Mouse (Mus musculus): Measurements from ENCODE around the gene Slc8a2. TPM values are rescaled to one million over a fixed set of nuclear protein-coding genes. Genes with fewer than 3 reads are reported as not detected.
A peak's percentile ranks its signal among the peaks of the same experiment; 100 is the strongest.

Slc8a2 gene
- 1.1 and 1.4 TPM in 2 replicates for polyA plus RNA-seq (2015; fragmentation: Nextera tagmentation; extraction: Ambion mirVana)

DNA sequence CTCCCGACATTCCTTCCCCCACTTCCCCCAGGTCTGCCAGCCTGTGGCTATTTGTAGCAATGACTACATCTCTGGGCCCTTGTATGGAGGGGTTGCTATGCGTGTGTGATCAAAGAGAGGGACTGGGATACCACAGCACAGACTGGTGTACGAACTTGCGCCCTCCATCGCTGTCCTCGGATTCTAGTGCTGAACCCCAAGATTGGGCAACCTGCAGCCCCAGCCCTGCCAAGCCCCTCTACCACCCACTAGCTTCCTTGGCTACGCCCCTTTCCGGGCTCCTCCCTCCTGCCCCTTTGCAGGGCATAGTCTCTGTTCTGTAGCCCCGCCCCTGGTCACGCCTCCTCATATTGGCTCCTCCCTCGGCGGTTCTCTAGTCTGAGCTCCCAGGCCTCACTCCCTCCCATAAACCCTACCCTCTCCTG, at the start of gene Slc8a2:
TSS of gene Slc8a2 (plus strand) at position 406 of the 425 bp plus-strand sequence.
- Histone ChIP-seq H3K9me3 (no peaks in the 10 kb centered on the region), H3K9ac (peak within 1 kb of the TSS; percentile 86), H3K36me3 (peaks cover 20% of the 10 kb centered on the region), H3K27me3 (no peaks in the 10 kb centered on the region), H3K27ac (replicated peaks) (peak within 1 kb of the TSS; percentile 85), H3K4me1 (replicated peaks) (peaks cover 57% of the 10 kb centered on the region), H3K4me2 (peak within 1 kb of the TSS; percentile 74), H3K4me3 (peak within 1 kb of the TSS; percentile 58)
- ATAC-seq (ENCODE audit: low read depth), result peak; percentile 89
- WGBS, result 2% methylated on average over 12 of the region's 12 CpGs

DNA sequence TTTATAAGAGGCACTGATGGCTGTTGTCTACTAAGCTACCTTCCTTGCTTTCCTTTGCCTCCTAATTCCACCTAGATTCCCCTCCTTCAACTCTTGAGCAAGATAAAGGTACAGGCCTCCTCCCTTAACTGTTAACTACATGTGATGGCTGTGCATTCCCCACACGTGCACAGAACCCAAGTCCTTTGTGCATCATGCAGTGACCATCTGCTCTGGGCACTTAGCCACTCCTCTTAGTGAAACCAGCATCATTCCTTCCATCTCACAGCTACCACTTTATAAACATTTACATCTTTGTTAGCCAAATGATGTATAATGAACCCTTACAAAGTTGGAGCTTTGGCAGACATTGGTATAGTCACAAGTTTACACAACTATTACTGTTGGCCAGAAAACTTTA, 49.7 kb upstream of the Slc8a2 start:
- no peak for ATAC-seq (ENCODE audit: low read depth)
- no peak overlapping the region for H3K9ac ChIP-seq
- no peaks in the 10 kb centered on the region for H3K4me1 ChIP-seq (replicated peaks)
- H3K9me3 ChIP-seq, result no peaks in the 10 kb centered on the region
- H3K36me3 ChIP-seq, result no peaks in the 10 kb centered on the region
- peaks cover 7% of the 10 kb centered on the region; the same call in 1 of the 2 replicates for H3K27me3 ChIP-seq
- no peak overlapping the region for H3K27ac ChIP-seq (replicated peaks)
- H3K4me2 ChIP-seq, result no peak overlapping the region
- H3K4me3 ChIP-seq, result no peak overlapping the region
- 65% methylated on average over 1 of the region's 1 CpGs for WGBS

DNA sequence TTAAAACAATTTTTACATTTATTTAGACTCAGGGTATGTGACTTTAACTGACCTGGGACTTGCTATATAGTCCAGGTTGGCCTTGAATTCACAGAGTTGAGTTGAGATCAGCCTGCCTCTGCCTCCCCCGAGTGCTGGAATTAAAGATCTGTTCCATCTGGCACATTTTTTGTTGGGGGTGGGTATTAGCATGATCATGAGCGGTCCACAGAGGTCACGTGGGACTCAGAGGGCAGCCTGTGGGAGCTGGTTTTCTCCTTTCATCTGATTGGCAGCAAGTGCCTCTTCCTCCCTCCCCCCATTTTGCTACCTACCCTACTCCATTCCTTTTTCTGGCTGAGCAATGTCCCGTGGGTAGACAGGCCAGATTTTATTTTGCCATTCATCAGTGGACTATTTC, 49.0 kb upstream of the Slc8a2 start:
- H3K9ac ChIP-seq, result no peak overlapping the region
- 78% methylated on average over 4 of the region's 4 CpGs for WGBS
- ATAC-seq (ENCODE audit: low read depth), result no peak
- peaks cover 7% of the 10 kb centered on the region; the same call in 1 of the 2 replicates for H3K27me3 ChIP-seq
- H3K4me2 ChIP-seq, result no peak overlapping the region
- no peaks in the 10 kb centered on the region for H3K9me3 ChIP-seq
- no peaks in the 10 kb centered on the region for H3K36me3 ChIP-seq
- no peaks in the 10 kb centered on the region for H3K4me1 ChIP-seq (replicated peaks)
- no peak overlapping the region for H3K4me3 ChIP-seq
- no peak overlapping the region for H3K27ac ChIP-seq (replicated peaks)

DNA sequence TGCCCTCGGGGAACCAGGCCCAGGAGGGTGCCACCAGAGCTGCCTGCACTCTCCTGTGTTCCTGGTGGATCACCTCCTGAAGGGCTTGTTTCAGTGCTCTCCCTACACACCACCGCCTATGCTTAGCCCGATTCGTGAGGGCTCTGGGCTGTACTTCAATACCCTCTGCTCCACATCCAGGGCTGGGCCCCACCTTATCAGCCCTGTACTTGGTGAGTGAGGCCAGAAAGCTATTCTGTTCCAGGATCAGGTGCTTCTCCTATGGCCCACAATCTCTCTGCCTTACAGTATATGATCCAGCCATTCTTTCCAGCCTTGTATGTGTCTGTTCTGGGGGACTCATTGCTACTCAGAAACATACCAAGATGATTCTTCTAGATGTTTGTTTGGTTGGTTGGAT, 46.3 kb upstream of the Slc8a2 start:
- no peak overlapping the region for H3K27ac ChIP-seq (replicated peaks)
- peaks cover 7% of the 10 kb centered on the region; the same call in 1 of the 2 replicates for H3K27me3 ChIP-seq
- no peak overlapping the region for H3K4me3 ChIP-seq
- WGBS, result 61% methylated on average over 4 of the region's 4 CpGs
- no peak overlapping the region for H3K9ac ChIP-seq
- no peaks in the 10 kb centered on the region for H3K9me3 ChIP-seq
- H3K36me3 ChIP-seq, result no peaks in the 10 kb centered on the region
- no peaks in the 10 kb centered on the region for H3K4me1 ChIP-seq (replicated peaks)
- ATAC-seq (ENCODE audit: low read depth), result no peak
- H3K4me2 ChIP-seq, result no peak overlapping the region

DNA sequence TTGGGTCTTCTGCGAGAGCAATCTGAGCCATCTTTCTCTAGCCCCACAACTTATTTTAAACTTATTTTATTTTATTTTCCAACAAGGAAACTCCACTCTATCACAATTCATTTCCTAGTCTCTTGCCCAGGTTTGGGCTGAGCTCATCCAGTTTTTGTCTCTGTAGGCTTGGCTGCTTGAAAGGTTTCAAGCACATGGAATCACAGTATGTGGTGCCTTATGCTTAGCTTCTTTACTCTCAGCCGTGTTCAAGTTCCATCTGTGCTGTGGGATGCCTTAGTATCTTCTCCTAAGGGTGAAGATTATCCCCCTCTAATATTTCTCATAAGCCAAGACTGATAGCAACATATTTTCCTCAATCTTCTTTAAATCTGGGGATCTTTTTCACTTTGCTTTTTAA, 42.0 kb upstream of the Slc8a2 start:
- Histone ChIP-seq H3K36me3 (no peaks in the 10 kb centered on the region), H3K4me1 (replicated peaks) (no peaks in the 10 kb centered on the region), H3K4me3 (no peak overlapping the region), H3K9ac (no peak overlapping the region), H3K27ac (replicated peaks) (no peak overlapping the region), H3K27me3 (peaks cover 19% of the 10 kb centered on the region), H3K9me3 (no peaks in the 10 kb centered on the region), H3K4me2 (no peak overlapping the region)
- 73% methylated on average over 2 of the region's 2 CpGs for WGBS
- ATAC-seq (ENCODE audit: low read depth), result no peak

DNA sequence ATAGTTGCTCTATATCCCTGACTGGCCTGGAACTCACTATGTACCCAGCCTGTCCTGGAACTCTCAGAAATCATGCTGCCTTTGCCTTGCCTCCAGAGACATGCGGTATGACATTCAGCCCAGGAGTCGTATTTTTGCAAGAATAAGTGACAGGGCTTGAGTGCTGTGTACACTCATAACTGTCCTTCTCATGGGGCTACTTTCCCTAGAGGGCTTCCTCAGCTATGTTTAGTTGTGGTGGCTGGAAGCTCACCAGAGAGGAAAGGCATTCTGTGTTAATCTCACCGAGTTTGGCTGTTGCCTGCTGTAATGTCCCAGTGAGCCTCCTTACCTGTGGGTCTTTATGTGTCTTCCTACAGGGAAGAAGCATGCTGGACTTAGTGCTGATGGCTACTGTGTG, 35.0 kb upstream of the Slc8a2 start:
- Histone ChIP-seq H3K36me3 (no peaks in the 10 kb centered on the region), H3K9ac (no peak overlapping the region), H3K4me2 (no peak overlapping the region), H3K27ac (replicated peaks) (no peak overlapping the region), H3K27me3 (peaks cover 26% of the 10 kb centered on the region), H3K9me3 (no peaks in the 10 kb centered on the region), H3K4me1 (replicated peaks) (peaks cover 14% of the 10 kb centered on the region), H3K4me3 (no peak overlapping the region)
- no peak for ATAC-seq (ENCODE audit: low read depth)
- 68% methylated on average over 3 of the region's 3 CpGs for WGBS

DNA sequence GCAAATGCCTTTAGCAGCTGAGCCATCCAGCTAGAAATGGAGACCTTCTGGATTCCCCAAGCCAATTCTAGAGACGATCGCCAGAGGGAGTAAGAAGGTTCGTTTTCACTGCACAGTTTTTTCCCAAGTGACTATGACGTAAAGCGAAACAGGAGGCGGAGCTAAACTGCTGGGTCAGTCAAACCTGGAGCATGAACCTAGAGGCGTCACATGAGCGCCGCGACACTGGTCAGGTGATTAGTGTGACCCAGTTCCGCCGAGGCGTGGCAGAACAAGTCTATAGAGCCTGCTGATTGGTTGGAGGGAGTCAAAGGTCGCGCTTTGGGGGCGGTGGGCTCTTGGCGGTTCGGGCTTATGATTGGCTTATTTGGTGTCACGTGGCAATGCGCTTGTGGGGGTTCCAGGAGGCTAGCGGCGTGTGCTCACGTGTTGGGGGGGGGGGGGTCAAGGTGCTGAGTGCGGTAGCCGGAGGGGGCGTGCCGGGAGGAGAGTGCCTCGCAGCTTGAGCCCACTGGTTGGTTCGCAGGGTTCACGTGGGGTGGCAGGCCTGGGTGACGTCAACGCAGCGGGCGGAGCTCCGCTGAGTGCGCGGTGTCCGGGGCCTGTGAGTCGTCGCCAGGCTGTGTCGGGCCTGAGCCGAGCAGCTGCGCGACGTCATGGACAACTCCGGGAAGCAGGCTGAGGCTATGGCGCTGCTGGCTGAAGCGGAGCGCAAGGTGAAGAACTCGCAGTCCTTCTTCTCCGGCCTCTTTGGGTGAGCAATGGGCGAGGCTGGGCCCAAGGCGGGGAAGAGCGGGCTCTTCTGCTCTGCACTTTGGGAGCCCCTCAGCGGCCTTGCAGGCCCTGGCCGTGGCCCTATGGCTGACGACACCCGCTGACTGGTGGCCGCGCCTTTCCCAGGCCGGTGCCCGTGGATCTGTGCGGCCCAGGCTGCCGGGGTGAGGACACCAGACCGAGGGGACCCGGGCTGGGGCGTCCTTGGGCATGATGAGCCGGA, 31.3 kb upstream of the Slc8a2 start, which contains the start of gene Napa:
TSS of gene Napa (plus strand) at position 438 of the 997 bp plus-strand sequence.
- Histone ChIP-seq H3K36me3 (peaks cover 7% of the 10 kb centered on the region; the same call in 1 of the 2 replicates), H3K4me2 (peak within 1 kb of the TSS; percentile 98), H3K9ac (peak within 1 kb of the TSS; percentile 99), H3K4me3 (peak within 1 kb of the TSS; percentile 98), H3K9me3 (no peaks in the 10 kb centered on the region), H3K27me3 (peaks cover 13% of the 10 kb centered on the region), H3K4me1 (replicated peaks) (peaks cover 50% of the 10 kb centered on the region), H3K27ac (replicated peaks) (peak within 1 kb of the TSS; percentile 87)
- under 1% methylated on average over 67 of the region's 68 CpGs for WGBS
- ATAC-seq (ENCODE audit: low read depth), result peak; percentile 98

DNA sequence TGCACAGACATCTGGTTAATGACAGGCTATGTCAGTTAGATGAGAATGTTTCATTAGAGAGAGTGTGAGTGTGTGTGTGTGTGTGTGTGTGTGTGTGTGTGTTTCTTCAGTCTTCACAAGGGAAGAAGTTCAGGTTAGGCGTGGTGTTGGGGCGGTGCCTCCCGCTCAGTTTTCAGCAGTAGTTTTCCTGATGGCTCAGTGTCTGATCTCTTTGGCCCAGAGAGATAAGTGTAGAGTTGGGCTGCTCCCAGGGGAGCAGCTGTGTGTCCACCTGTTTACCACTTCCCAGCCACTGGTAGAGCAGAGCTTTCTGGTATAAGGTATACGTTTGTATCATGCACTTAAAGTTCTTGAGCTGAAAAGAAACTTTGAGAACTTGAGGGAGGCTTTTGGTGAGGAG, 29.7 kb upstream of the Slc8a2 start:
- 88% methylated on average over 4 of the region's 4 CpGs for WGBS
- Histone ChIP-seq H3K4me3 (peak overlapping the region; percentile 98), H3K27me3 (peaks cover 3% of the 10 kb centered on the region; the same call in 1 of the 2 replicates), H3K36me3 (peaks cover 11% of the 10 kb centered on the region; the same call in 1 of the 2 replicates), H3K27ac (replicated peaks) (no peak overlapping the region), H3K9me3 (no peaks in the 10 kb centered on the region), H3K4me2 (peak overlapping the region; percentile 98), H3K9ac (peak overlapping the region; percentile 99), H3K4me1 (replicated peaks) (peaks cover 66% of the 10 kb centered on the region)
- ATAC-seq (ENCODE audit: low read depth), result no peak

DNA sequence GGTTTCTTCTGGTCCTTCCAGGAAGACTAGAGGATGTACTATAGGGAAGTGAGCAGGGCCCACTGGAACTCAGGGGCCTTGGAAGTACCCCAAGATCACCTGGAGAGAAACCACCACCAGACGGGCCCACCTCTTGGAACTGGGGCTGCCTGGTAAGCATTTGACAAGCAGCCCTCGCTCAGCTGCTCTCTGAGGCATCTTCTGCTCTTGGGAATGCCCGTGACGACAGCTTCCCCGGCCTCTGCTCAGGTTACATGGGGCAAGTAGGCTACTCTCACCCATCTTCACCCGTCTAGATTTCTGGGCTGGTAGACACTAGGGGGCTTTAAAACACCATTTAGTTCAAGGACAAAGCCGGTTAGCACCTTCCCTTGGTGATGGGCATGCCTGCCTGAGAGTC, 28.5 kb upstream of the Slc8a2 start:
- Histone ChIP-seq H3K9ac (peak overlapping the region; percentile 59), H3K4me1 (replicated peaks) (peaks cover 71% of the 10 kb centered on the region), H3K27me3 (no peaks in the 10 kb centered on the region), H3K4me2 (no peak overlapping the region), H3K4me3 (no peak overlapping the region), H3K9me3 (no peaks in the 10 kb centered on the region), H3K36me3 (peaks cover 20% of the 10 kb centered on the region; the same call in 1 of the 2 replicates), H3K27ac (replicated peaks) (no peak overlapping the region)
- no peak for ATAC-seq (ENCODE audit: low read depth)
- 79% methylated on average over 7 of the region's 7 CpGs for WGBS

DNA sequence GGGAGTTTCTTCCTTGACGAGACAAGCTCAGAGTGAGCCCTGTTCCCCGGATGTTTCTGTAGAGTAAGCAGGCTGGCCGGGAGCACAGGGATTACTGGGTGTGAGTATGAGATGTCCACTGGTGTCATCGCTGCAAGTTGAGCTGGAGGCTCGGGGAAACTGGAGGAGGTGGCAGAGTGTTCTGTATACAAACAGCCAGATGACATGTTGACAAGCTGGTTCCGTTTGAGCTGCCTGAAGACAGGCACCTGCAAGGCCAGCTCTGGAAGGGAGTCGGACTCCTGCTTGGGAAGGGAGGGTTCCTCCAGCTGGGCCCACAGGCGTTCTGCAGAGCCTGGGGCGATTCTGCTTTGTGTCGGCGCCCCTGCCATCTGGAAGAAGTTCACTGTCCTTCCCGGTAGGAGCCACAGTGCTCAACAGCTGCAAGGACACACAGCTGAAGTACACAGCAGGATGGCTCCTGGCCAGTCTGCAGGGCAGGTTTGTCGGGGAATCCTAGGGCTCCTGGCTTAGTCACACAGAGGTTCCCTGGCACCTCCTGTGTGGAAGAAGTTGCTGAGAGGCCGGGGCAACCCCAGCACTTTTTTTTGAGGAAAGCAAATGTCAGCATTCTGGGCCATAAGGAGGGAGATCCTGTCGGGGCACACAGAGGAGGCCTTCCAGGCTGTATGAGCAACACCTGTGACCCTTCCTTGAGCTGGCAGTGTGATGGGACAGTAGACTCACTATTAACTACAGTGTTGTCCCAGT, 27.7 kb upstream of the Slc8a2 start:
- 66% methylated on average over 15 of the region's 15 CpGs for WGBS
- Histone ChIP-seq H3K4me1 (replicated peaks) (peaks cover 71% of the 10 kb centered on the region), H3K9ac (peak overlapping the region; percentile 59), H3K27me3 (no peaks in the 10 kb centered on the region), H3K4me3 (no peak overlapping the region), H3K36me3 (peaks cover 20% of the 10 kb centered on the region; the same call in 1 of the 2 replicates), H3K4me2 (no peak overlapping the region), H3K27ac (replicated peaks) (peak overlapping the region; percentile 42), H3K9me3 (no peaks in the 10 kb centered on the region)
- no peak for ATAC-seq (ENCODE audit: low read depth)

DNA sequence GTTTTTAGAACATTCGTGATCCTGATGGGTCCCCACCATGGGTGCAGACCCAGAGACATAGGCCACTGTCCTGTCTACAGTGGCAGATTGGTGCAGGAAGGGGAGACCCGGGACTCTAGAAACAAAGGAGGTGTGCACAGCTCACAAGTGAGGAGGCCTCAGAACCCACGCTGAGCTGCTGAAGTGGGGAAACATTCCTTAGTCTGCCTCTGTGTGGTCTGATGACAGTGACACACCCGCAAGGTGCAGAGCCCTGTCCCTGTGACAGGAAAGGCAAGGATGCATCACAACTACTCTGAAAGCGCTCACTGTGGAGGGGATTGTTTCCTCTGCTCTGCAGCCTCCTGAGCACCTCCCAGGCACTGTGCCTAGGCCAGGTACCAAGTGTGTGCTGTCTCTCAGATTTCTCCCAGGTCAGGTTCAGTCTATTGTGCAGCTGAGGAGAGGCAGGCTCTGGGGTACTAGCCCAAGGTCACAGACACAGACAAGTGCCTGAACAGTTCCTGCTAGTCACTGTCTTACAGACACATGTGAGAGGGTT, 26.9 kb upstream of the Slc8a2 start:
- no peak overlapping the region for H3K4me3 ChIP-seq
- no peak for ATAC-seq (ENCODE audit: low read depth)
- WGBS, result 84% methylated on average over 5 of the region's 5 CpGs
- H3K9me3 ChIP-seq, result no peaks in the 10 kb centered on the region
- peaks cover 68% of the 10 kb centered on the region for H3K4me1 ChIP-seq (replicated peaks)
- peak overlapping the region; percentile 78 for H3K27ac ChIP-seq (replicated peaks)
- no peak overlapping the region for H3K4me2 ChIP-seq
- H3K9ac ChIP-seq, result peak overlapping the region; percentile 59
- peaks cover 28% of the 10 kb centered on the region for H3K36me3 ChIP-seq
- H3K27me3 ChIP-seq, result no peaks in the 10 kb centered on the region

Measured in neural tube, embryonic 13.5 days (tissue).